Mouse (Mus musculus) megakaryocyte-erythroid progenitor cell, adult 5 weeks (primary cell): ENCODE measurements around the gene Zfp706. TPM values are rescaled to one million over a fixed set of nuclear protein-coding genes. Genes with fewer than 3 reads are reported as not detected.

Source experiments
- polyA plus RNA-seq: library from polyadenylated mRNA; stranded (reverse); fragments of >175 nt; gene quantifications from 2 replicates; pipeline ENCODE4 v1.2.3, GENCODE M21; 2012

The Zfp706 gene
- 32.0 and 32.5 TPM in 2 replicates for polyA plus RNA-seq

DNA sequence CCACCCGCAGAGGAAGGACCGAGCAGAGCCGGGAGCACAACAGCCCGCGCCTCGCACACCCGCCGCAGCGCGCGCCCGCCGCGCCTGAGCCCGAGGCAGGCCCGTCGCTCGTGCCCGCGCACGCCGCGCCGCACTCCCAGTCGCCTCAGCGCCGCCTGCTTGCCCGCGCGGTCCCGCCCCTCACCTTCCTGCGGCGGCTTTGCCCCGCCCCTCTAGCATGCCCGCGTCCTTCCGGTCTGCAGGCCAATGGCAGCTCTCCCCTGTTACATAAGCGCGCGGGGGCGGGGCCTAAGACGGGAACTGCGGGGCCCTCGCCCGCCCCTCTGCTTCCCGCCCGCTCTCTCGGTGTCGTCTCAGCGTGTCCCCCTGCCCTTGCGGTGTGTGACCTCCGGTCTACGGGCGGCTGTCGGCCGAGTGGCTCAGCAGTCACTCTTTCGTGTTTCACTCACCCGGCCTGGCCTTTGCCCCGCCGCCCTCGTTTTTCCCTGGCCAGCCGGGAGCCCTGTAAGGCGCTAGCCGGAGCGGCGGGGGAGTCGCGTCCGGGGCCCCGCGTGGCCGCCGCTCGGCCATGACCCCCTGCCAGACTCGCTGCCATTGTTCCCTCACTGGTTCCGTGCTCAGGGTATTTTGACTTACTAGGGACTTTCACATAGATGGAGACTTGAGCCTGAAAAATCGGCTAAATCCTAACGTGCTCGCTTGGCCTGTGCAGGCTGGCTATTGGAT lies at the start of gene Zfp706:
TSS of gene Zfp706 (minus strand) at position 541 of the 726 bp plus-strand sequence.

